Mouse (Mus musculus) urinary bladder, postnatal 0 days (tissue): ENCODE measurements around the gene Vmn1r73. TPM values are rescaled to one million over a fixed set of nuclear protein-coding genes. Genes with fewer than 3 reads are reported as not detected.

Experiments used
- polyA plus RNA-seq: library from polyadenylated mRNA; unstranded; fragments of >200 nt; fragmentation: Nextera tagmentation; extraction: Ambion mirVana; gene quantifications from 2 replicates; pipeline ENCODE4 v1.2.1, GENCODE M21; 2015

Gene Vmn1r73
- not detected in 2 replicates for polyA plus RNA-seq

DNA sequence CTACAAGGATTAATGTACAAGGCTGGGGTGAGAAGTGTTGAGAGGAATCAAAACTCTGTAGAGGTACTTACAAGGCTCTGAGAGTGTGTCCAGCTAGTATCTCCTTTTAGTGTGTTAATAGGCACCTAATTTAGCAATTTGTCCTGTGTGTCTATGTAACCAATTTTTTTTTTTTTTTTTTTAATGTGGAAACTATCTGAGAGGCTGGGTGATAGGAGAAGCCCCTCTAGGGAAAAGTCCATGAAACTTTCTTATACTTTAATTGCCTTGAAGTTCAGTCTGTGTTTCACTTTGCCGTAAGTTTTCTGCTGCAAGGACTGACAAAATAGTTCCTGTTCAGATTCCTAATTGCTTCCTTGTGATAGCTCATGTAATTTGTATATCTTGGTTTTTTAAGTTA is at the start of gene Vmn1r73:
Vmn1r73 (plus strand) TSS at position 301 of the 400 bp plus-strand sequence.

Other genes with a start within 250 kb of the Vmn1r73 start
- gene Zscan4-ps2, start 216.0 kb upstream of the Vmn1r73 start, polyA plus RNA-seq = not detected in 2 replicates
- not detected in 2 replicates for gene Zscan4-ps3, start 121.0 kb upstream of the Vmn1r73 start, polyA plus RNA-seq
- not detected in 2 replicates for gene Vmn1r72, start 50.1 kb upstream of the Vmn1r73 start, polyA plus RNA-seq
- not detected in 2 replicates for gene Vmn1r74, start 103.7 kb downstream of the Vmn1r73 start, polyA plus RNA-seq
- gene Vmn1r75, start 144.4 kb downstream of the Vmn1r73 start, polyA plus RNA-seq = not detected in 2 replicates
- gene Vmn1r76, start 207.9 kb downstream of the Vmn1r73 start, polyA plus RNA-seq = not detected in 2 replicates